Mouse (Mus musculus): Measurements from ENCODE around the gene Capza1. TPM values are rescaled to one million over a fixed set of nuclear protein-coding genes. Genes with fewer than 3 reads are reported as not detected.

Gene Capza1
- polyA plus RNA-seq, 1 experiment from 2014 or later = 186 TPM

GRCm38 (mm10) chr3:104783971-104784500 lies 80.3 kb downstream of the Capza1 start:
- no peak overlapping the region for H3K27ac ChIP-seq
- no peak for ATAC-seq (ENCODE audit: insufficient number of reproducible peaks, insufficient read depth, low FRiP score, low TSS enrichment, low read depth)
- H3K4me1 ChIP-seq = peaks cover 25% of the 10 kb centered on the region
- no peak overlapping the region for H3K4me3 ChIP-seq
- no peaks in the 10 kb centered on the region for H3K9me3 ChIP-seq
- no peaks in the 10 kb centered on the region for H3K36me3 ChIP-seq
- H3K4me2 ChIP-seq = no peak overlapping the region
- 48% methylated on average over 14 of the region's 14 CpGs for WGBS
- peaks cover 69% of the 10 kb centered on the region for H3K27me3 ChIP-seq
- H3K9ac ChIP-seq = no peak overlapping the region

GRCm38 (mm10) chr3:104782061-104782681 lies 82.1 kb downstream of the Capza1 start:
- peaks cover 88% of the 10 kb centered on the region for H3K27me3 ChIP-seq
- H3K9ac ChIP-seq = no peak overlapping the region

GRCm38 (mm10) chr3:104781471-104781903 lies 82.8 kb downstream of the Capza1 start, which contains the start of gene Fam19a3:
Gene Fam19a3, minus strand, starts transcription at chr3:104781840.
- H3K4me2 ChIP-seq = peak within 1 kb of the TSS; percentile 97
- H3K4me3 ChIP-seq = peak within 1 kb of the TSS; percentile 52
- ATAC-seq (ENCODE audit: insufficient number of reproducible peaks, insufficient read depth, low FRiP score, low TSS enrichment, low read depth) = no peak
- H3K9me3 ChIP-seq = no peaks in the 10 kb centered on the region
- under 1% methylated on average over 26 of the region's 26 CpGs for WGBS
- peak within 1 kb of the TSS; percentile 65 for H3K9ac ChIP-seq
- H3K4me1 ChIP-seq = peaks cover 21% of the 10 kb centered on the region
- peaks cover 95% of the 10 kb centered on the region for H3K27me3 ChIP-seq
- no peaks in the 10 kb centered on the region for H3K36me3 ChIP-seq
- H3K27ac ChIP-seq = no peak within 1 kb of the TSS

More at GRCm38 (mm10) chr3:104782061-104782681, 82.1 kb downstream of the Capza1 start:
- H3K4me1 ChIP-seq = peaks cover 21% of the 10 kb centered on the region
- peak overlapping the region; percentile 97 for H3K4me2 ChIP-seq
- H3K36me3 ChIP-seq = no peaks in the 10 kb centered on the region
- no peak for ATAC-seq (ENCODE audit: insufficient number of reproducible peaks, insufficient read depth, low FRiP score, low TSS enrichment, low read depth)
- no peak overlapping the region for H3K27ac ChIP-seq
- peak overlapping the region; percentile 52; the same call in 1 of the 2 replicates for H3K4me3 ChIP-seq
- WGBS = 18% methylated on average over 12 of the region's 12 CpGs
- H3K9me3 ChIP-seq = no peaks in the 10 kb centered on the region

- WGBS = under 1% methylated on average over 56 of the region's 56 CpGs
- peak within 1 kb of the TSS; percentile 97 for H3K4me2 ChIP-seq
- peak within 1 kb of the TSS; percentile 65 for H3K9ac ChIP-seq
- ATAC-seq (ENCODE audit: insufficient number of reproducible peaks, insufficient read depth, low FRiP score, low TSS enrichment, low read depth) = peak; percentile 45; the same call in 1 of the 2 replicates
- peak within 1 kb of the TSS; percentile 52 for H3K4me3 ChIP-seq
- H3K4me1 ChIP-seq = peaks cover 21% of the 10 kb centered on the region
- H3K27me3 ChIP-seq = peaks cover 99% of the 10 kb centered on the region
- H3K36me3 ChIP-seq = no peaks in the 10 kb centered on the region
- H3K9me3 ChIP-seq = no peaks in the 10 kb centered on the region
- H3K27ac ChIP-seq = no peak within 1 kb of the TSS
These were observed 83.5 kb downstream of the Capza1 start, which contains the start of gene Ppm1j for GRCm38 (mm10) chr3:104780561-104781420. Gene Ppm1j, plus strand, starts transcription at chr3:104781056.

- no peak overlapping the region for H3K9ac ChIP-seq
- no peak overlapping the region for H3K27ac ChIP-seq
- no peak overlapping the region for H3K4me2 ChIP-seq
- H3K4me1 ChIP-seq = peaks cover 21% of the 10 kb centered on the region
- no peaks in the 10 kb centered on the region for H3K9me3 ChIP-seq
- no peaks in the 10 kb centered on the region for H3K36me3 ChIP-seq
- peaks cover 94% of the 10 kb centered on the region for H3K27me3 ChIP-seq
- no peak overlapping the region for H3K4me3 ChIP-seq
- WGBS = under 1% methylated on average over 7 of the region's 7 CpGs
- no peak for ATAC-seq (ENCODE audit: insufficient number of reproducible peaks, insufficient read depth, low FRiP score, low TSS enrichment, low read depth)
These were observed 84.4 kb downstream of the Capza1 start for GRCm38 (mm10) chr3:104779949-104780348.

- WGBS = 1% methylated on average over 20 of the region's 20 CpGs
- Histone ChIP-seq H3K4me3 (peak overlapping the region; percentile 44), H3K4me1 (peaks cover 21% of the 10 kb centered on the region), H3K36me3 (no peaks in the 10 kb centered on the region), H3K9ac (peak overlapping the region; percentile 64), H3K9me3 (no peaks in the 10 kb centered on the region), H3K4me2 (peak overlapping the region; percentile 76), H3K27ac (no peak overlapping the region), H3K27me3 (peaks cover 72% of the 10 kb centered on the region)
- no peak for ATAC-seq (ENCODE audit: insufficient number of reproducible peaks, insufficient read depth, low FRiP score, low TSS enrichment, low read depth)
These were observed 87.0 kb downstream of the Capza1 start for GRCm38 (mm10) chr3:104777342-104777741.

GRCm38 (mm10) chr3:104773301-104773700 lies 91.0 kb downstream of the Capza1 start:
- peaks cover 10% of the 10 kb centered on the region for H3K4me1 ChIP-seq
- H3K4me2 ChIP-seq = no peak overlapping the region
- peak overlapping the region; percentile 3; the same call in 1 of the 2 replicates for H3K9ac ChIP-seq
- H3K9me3 ChIP-seq = no peaks in the 10 kb centered on the region
- H3K27me3 ChIP-seq = peaks cover 33% of the 10 kb centered on the region
- no peak overlapping the region for H3K4me3 ChIP-seq
- no peak overlapping the region for H3K27ac ChIP-seq
- 71% methylated on average over 7 of the region's 7 CpGs for WGBS
- H3K36me3 ChIP-seq = no peaks in the 10 kb centered on the region
- ATAC-seq (ENCODE audit: insufficient number of reproducible peaks, insufficient read depth, low FRiP score, low TSS enrichment, low read depth) = no peak

Other genes with a start within 250 kb of the Capza1 start
- 29.6 and 33.6 TPM in 2 replicates for gene Slc16a1, start 225.8 kb downstream of the Capza1 start, polyA plus RNA-seq (2015; fragmentation: Nextera tagmentation; extraction: Ambion mirVana)
- 3.4 and 3.5 TPM in 2 replicates for gene Ppm1j, start 83.4 kb downstream of the Capza1 start, polyA plus RNA-seq (2015; fragmentation: Nextera tagmentation; extraction: Ambion mirVana)
- 0.15 and 0.25 TPM in 2 replicates for gene Fam19a3, start 82.7 kb downstream of the Capza1 start, polyA plus RNA-seq (2015; fragmentation: Nextera tagmentation; extraction: Ambion mirVana)
- 145 and 158 TPM in 2 replicates for gene Rhoc, start 76.1 kb downstream of the Capza1 start, polyA plus RNA-seq (2015; fragmentation: Nextera tagmentation; extraction: Ambion mirVana)
- 56.3 and 59.7 TPM in 2 replicates for gene Mov10, start 45.9 kb downstream of the Capza1 start, polyA plus RNA-seq (2015; fragmentation: Nextera tagmentation; extraction: Ambion mirVana)
- gene St7l, start 500 bp downstream of the Capza1 start, polyA plus RNA-seq (2015; fragmentation: Nextera tagmentation; extraction: Ambion mirVana) = 35.7 and 40.9 TPM in 2 replicates
- 1.3 and 1.8 TPM in 2 replicates for gene Wnt2b, start 97.4 kb upstream of the Capza1 start, polyA plus RNA-seq (2015; fragmentation: Nextera tagmentation; extraction: Ambion mirVana)
- 40.4 and 40.5 TPM in 2 replicates for gene Cttnbp2nl, start 188.6 kb upstream of the Capza1 start, polyA plus RNA-seq (2015; fragmentation: Nextera tagmentation; extraction: Ambion mirVana)
- gene 4930564D02Rik, start 202.3 kb upstream of the Capza1 start, polyA plus RNA-seq (2015; fragmentation: Nextera tagmentation; extraction: Ambion mirVana) = not detected in 2 replicates